Mouse (Mus musculus) heart, adult 2 months (tissue): ENCODE data around the gene Clec16a.

Experiments
- EP300 ChIP-seq: fragments of 200-500 bp; IDR thresholded peaks from 2 replicates; pipeline ENCODE4 v1.6.1; 2011; ENCODE audit warnings: low read depth, low read length, control low read depth; ENCODE audit not compliant: insufficient read depth
- POLR2A ChIP-seq: fragments of 200-500 bp; IDR thresholded peaks from 2 replicates; pipeline ENCODE4 v1.6.1; 2011; ENCODE audit warnings: mild to moderate bottlenecking, low read depth, low read length, control low read depth; ENCODE audit not compliant: insufficient read depth

GRCm38 (mm10) chr16:10690442-10690841 lies 145.3 kb downstream of the Clec16a start:
- TF ChIP-seq EP300, result 0 out of 2 replicates have a peak, but pooled peaks have one; percentile 16
- TF ChIP-seq POLR2A, result no peak
